Mouse (Mus musculus): ENCODE measurements around the gene Nsmce4a. TPM values are rescaled to one million over a fixed set of nuclear protein-coding genes. Genes with fewer than 3 reads are reported as not detected.

Nsmce4a gene
- total RNA-seq, 2 experiments from 2014 or later: 146 to 195 TPM

Other genes starting within 250 kb of the Nsmce4a start
- gene Ate1, start 52.7 kb downstream of the Nsmce4a start, total RNA-seq (2015): 27.5 and 39.2 TPM in 2 replicates
- gene Ate1, start 52.7 kb downstream of the Nsmce4a start, total RNA-seq (2017): 53.6 and 67.2 TPM in 2 replicates
- 0.38 and 1.8 TPM in 2 replicates for gene Tacc2, start 4.3 kb upstream of the Nsmce4a start, total RNA-seq (2015)
- 0.16 and 0.22 TPM in 2 replicates for gene Tacc2, start 4.3 kb upstream of the Nsmce4a start, total RNA-seq (2017)
- gene Btbd16, start 201.0 kb upstream of the Nsmce4a start, total RNA-seq (2015): 0.25 TPM in 1 of 2 replicates, not detected in the other
- 0.29 TPM in 1 of 2 replicates, not detected in the other for gene Btbd16, start 201.0 kb upstream of the Nsmce4a start, total RNA-seq (2017)